Mouse (Mus musculus) ES-E14 (cell line): ENCODE results near the gene Wipf1. TPM values are rescaled to one million over a fixed set of nuclear protein-coding genes. Genes with fewer than 3 reads are reported as not detected.
A peak's percentile ranks its signal among the peaks of the same experiment; 100 is the strongest.

Source experiments
- DNase-seq: peaks from one replicate; pipeline ENCODE4 v3.0.0-alpha.2; 2013; ENCODE audit warnings: low read depth, low spot score
- H3K27ac ChIP-seq: 2 replicates; pipeline ENCODE4 v1.5.1; 2012; ENCODE audit warnings: low read depth, mild to moderate bottlenecking, low read length, moderate library complexity, mixed read lengths; ENCODE audit not compliant: poor library complexity, insufficient read depth, severe bottlenecking
- H3K36me3 ChIP-seq: 2 replicates; pipeline ENCODE4 v1.6.1; 2012; ENCODE audit warnings: mild to moderate bottlenecking, low read length, moderate library complexity, mixed read lengths; ENCODE audit not compliant: control insufficient read depth, poor library complexity, insufficient read depth, severe bottlenecking
- H3K4me1 ChIP-seq, 2 experiments: fragments of 150-350 bp in 1 of 2; sonication (generic) in 1 of 2; 2 replicates each; pipeline ENCODE4 v1.6.1; 2012; ENCODE audit warnings: low read length in 2 of 2, mild to moderate bottlenecking in 1 of 2, mixed read lengths in 1 of 2; ENCODE audit not compliant: control insufficient read depth in 2 of 2, insufficient read depth in 2 of 2, poor library complexity in 1 of 2
- H3K4me3 ChIP-seq, 2 experiments: fragments of 150-350 bp in 1 of 2; sonication (generic) in 1 of 2; 2 replicates each; pipeline ENCODE4 v1.5.1; 2012; ENCODE audit warnings: low read length in 2 of 2, low read depth in 1 of 2, mild to moderate bottlenecking in 1 of 2, mixed read lengths in 1 of 2; ENCODE audit not compliant: insufficient read depth in 1 of 2, poor library complexity in 1 of 2, severe bottlenecking in 1 of 2
- H3K9ac ChIP-seq: 2 replicates; pipeline ENCODE4 v1.6.1; 2012; ENCODE audit warnings: low read depth, mild to moderate bottlenecking, low read length, mixed read lengths; ENCODE audit not compliant: poor library complexity, insufficient read depth, severe bottlenecking
- H3K9me3 ChIP-seq: fragments of 150-350 bp; sonication (generic); 2 replicates; pipeline ENCODE4 v1.6.1; 2012; ENCODE audit warnings: low read depth, mild to moderate bottlenecking, low read length; ENCODE audit not compliant: control insufficient read depth, insufficient read depth
- CHD2 ChIP-seq: IDR thresholded peaks from 2 replicates; pipeline ENCODE4 v1.6.1; 2014; ENCODE audit warnings: mild to moderate bottlenecking, low read depth, low read length, inconsistent platforms
- HCFC1 ChIP-seq: IDR thresholded peaks from 2 replicates; pipeline ENCODE4 v1.6.1; 2012; ENCODE audit warnings: low read length, inconsistent platforms, borderline replicate concordance; ENCODE audit not compliant: insufficient read depth
- MAFK ChIP-seq: IDR thresholded peaks from 2 replicates; pipeline ENCODE4 v1.6.1; 2014; ENCODE audit warnings: mild to moderate bottlenecking, low read depth, low read length, inconsistent platforms; ENCODE audit not compliant: insufficient read depth
- ZC3H11A ChIP-seq: IDR thresholded peaks from 2 replicates; pipeline ENCODE4 v1.6.1; 2012; ENCODE audit warnings: low read depth, mild to moderate bottlenecking, inconsistent platforms, low read length, borderline replicate concordance
- ZNF384 ChIP-seq: IDR thresholded peaks from 2 replicates; pipeline ENCODE4 v1.6.1; 2012; ENCODE audit warnings: low read depth, low read length, inconsistent platforms
- in situ Hi-C, 2 experiments: fragments of 600-800 bp; cut with MboI; formaldehyde crosslinking; loops; one replicate each; pipeline ENCODE4 v1.15.1; 2025; ENCODE audit warnings: low sequenced_read_pairs in 2 of 2, inconsistent platforms in 1 of 2; ENCODE audit not compliant: unreplicated experiment in 2 of 2
- total RNA-seq: library from RNA; depleted of rRNA; stranded (reverse); fragments of 300-350 nt; gene quantifications from 2 replicates; pipeline ENCODE4 v1.2.3, GENCODE M21; 2012

Gene Wipf1
- total RNA-seq, 1 experiment, result 1.2 TPM

DNA sequence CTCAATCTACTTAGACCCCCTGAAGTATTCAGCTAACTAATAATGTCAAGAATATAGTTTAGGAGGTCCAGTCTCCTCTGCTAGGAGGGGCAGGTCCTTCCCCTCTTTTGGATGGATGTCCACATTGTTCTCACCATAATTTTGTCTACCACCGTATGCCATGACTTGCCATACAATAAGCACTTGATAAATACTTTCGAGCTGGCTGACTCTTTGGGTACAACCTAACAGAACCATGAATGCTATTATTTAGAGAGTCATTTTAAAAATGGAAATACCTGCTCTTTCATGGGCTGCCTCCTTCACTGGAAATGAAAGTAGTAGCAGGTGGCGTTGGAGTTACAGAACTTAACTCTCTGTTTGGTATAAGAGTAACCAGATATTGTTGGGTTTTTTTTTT lies 139.6 kb downstream of the Wipf1 start:
- Histone ChIP-seq H3K4me3 (no peak overlapping the region), H3K36me3 (no peaks in the 10 kb centered on the region), H3K4me1 (no peaks in the 10 kb centered on the region), H3K9me3 (no peaks in the 10 kb centered on the region), H3K27ac (no peak overlapping the region), H3K9ac (no peak overlapping the region)
- DNase-seq, result no peak
- TF ChIP-seq HCFC1, result no peak
- TF ChIP-seq MAFK, result no peak
- in situ Hi-C loops, result no loop called here

- Histone ChIP-seq H3K27ac (no peak overlapping the region), H3K4me3 (no peak overlapping the region), H3K4me1 (no peaks in the 10 kb centered on the region), H3K36me3 (no peaks in the 10 kb centered on the region), H3K9ac (no peak overlapping the region), H3K9me3 (no peaks in the 10 kb centered on the region)
- TF ChIP-seq ZC3H11A, result no peak
- no peak for TF ChIP-seq ZNF384
- TF ChIP-seq HCFC1, result no peak
- no peak for TF ChIP-seq MAFK
- TF ChIP-seq CHD2, result no peak
- in situ Hi-C loops, result no loop called here
- no peak for DNase-seq
Measured at GRCm38 (mm10) chr2:73387806-73388205, 141.7 kb downstream of the Wipf1 start.

DNA sequence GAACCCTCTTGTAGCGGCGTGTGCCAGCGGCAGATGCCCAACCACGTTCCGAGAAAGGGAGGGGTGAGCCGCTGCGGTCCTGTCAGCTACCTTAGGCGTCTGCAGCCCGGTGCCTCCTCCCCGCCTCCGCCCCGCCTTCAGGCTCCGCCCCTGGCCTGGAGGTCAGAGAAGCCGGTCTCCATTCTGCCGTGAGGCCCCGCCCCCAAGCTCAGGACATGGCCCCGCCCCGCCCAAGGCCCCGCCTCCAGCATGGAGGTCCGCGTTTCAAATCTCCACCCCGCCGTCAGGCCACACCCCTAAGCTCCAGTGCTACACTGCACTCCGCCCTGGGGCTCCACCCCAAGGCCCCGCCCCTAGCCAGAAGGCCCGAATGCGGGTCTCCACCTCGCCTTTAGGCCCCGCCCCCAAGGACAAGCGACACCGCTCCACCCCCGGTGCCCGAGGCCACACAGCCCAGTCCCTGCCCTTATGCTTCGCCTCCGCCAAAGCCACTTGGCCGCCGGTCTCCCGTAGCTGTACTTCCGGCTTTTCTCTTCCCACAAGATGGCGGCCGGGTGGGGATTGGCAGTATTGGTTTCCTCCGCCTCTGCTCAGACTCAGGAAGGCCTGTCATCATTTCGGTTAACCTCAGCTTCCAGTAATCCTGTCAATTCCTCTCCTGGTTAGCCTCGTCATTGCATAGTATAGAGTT lies 143.0 kb downstream of the Wipf1 start, which contains the start of gene Gpr155:
TSS of gene Gpr155 (minus strand) at position 217 of the 691 bp plus-strand sequence.
- Histone ChIP-seq H3K9me3 (no peaks in the 10 kb centered on the region), H3K4me1 (no peaks in the 10 kb centered on the region), H3K27ac (no peak within 1 kb of the TSS), H3K9ac (peak within 1 kb of the TSS; percentile 67), H3K4me3 (peak within 1 kb of the TSS; percentile 69 to 82), H3K36me3 (no peaks in the 10 kb centered on the region)
- in situ Hi-C loops, result no loop called here
- 0 out of 2 replicates have a peak, but pooled peaks have one; percentile 56 for TF ChIP-seq HCFC1
- TF ChIP-seq ZNF384, result no peak
- DNase-seq, result peak; percentile 97

DNA sequence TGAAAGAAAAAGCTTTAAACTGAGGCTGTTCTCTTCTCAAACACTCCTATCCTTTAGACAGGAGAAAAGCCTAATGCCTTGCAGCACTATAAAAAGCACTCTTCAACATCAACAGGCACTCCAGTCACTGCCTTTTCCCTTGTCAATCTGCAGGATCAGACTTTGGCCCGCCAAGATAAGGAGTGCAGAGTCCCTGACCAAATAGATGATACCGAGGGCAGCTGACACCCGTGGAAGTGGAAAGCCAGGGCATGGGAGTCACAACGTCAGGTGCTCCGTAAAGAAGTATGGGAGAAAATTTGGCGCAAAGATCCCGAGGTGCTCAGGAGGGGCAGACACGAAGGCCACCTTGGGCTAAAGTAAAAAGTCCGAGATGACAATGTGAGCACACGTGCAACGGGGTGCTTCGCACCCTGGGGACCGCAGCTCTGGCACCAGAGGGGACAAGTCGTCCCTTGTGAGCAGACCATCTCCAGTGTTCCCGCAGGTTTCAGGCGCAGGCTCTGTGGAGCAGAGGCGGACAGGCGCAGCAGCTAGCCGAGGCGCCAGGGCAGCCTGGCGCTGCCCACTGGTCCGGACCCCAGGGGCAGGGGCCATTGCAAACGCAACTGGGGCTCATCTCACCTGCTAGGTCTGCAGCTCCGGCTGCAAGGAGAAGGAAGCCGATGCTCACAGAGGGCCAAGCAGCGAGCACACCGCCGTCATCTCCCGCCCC lies 143.7 kb downstream of the Wipf1 start:
- Histone ChIP-seq H3K9me3 (no peaks in the 10 kb centered on the region), H3K4me3 (peak overlapping the region; percentile 69 to 76), H3K36me3 (no peaks in the 10 kb centered on the region), H3K9ac (peak overlapping the region; percentile 27; the same call in 1 of the 2 replicates), H3K4me1 (no peaks in the 10 kb centered on the region), H3K27ac (no peak overlapping the region)
- peak; percentile 6 for DNase-seq
- TF ChIP-seq ZC3H11A, result no peak
- no peak for TF ChIP-seq ZNF384
- in situ Hi-C loops, result no loop called here

- H3K4me3 ChIP-seq, result no peak overlapping the region
- no peak overlapping the region for H3K27ac ChIP-seq
- H3K4me1 ChIP-seq, result no peaks in the 10 kb centered on the region
- no peak overlapping the region for H3K9ac ChIP-seq
- H3K36me3 ChIP-seq, result no peaks in the 10 kb centered on the region
- in situ Hi-C loops, result no loop called here
- no peak for TF ChIP-seq HCFC1
- DNase-seq, result no peak
- no peaks in the 10 kb centered on the region for H3K9me3 ChIP-seq
Measured at GRCm38 (mm10) chr2:73385172-73385571, 144.4 kb downstream of the Wipf1 start.
